Mouse (Mus musculus) heart, adult 18-20 months (tissue): ENCODE results near the gene Rrn3. TPM values are rescaled to one million over a fixed set of nuclear protein-coding genes. Genes with fewer than 3 reads are reported as not detected.
"Not testable (repeated sequence)": the region's sequence is repeated elsewhere in the genome, so short reads cannot be mapped to it uniquely, and the experiment has no call there.

Experiments
- DNase-seq, 2 experiments: peaks; one replicate each; pipeline ENCODE4 v3.0.0; 2021 to 2022; ENCODE audit warnings: mixed read lengths in 1 of 2
- total RNA-seq, 2 experiments: library from RNA; stranded (reverse); gene quantifications; 2 replicates each; pipeline ENCODE4 v1.2.3; 2021

The Rrn3 gene
- total RNA-seq, 2 experiments from 2014 or later = 40.7 to 40.9 TPM

DNA sequence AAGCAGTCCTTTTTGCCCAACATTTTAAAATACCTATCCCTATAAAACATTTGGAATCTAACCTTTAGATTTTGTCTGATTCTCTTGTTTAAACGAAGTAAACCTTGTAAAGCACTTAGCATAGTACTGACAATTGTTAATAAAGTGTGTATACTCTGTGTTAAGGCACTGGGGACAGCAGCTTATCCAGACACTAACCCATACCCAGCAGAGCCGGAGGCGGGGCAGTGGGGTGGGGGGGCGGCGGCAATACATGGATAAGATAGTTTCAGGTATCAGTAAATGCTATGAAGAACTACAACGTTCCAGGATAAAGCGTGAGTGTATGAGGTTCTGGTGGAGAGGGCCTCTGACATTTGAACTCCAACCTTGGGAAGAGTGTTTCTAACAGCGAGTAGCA is 708 bp downstream of the Rrn3 start:
- DNase-seq = no peak

DNA sequence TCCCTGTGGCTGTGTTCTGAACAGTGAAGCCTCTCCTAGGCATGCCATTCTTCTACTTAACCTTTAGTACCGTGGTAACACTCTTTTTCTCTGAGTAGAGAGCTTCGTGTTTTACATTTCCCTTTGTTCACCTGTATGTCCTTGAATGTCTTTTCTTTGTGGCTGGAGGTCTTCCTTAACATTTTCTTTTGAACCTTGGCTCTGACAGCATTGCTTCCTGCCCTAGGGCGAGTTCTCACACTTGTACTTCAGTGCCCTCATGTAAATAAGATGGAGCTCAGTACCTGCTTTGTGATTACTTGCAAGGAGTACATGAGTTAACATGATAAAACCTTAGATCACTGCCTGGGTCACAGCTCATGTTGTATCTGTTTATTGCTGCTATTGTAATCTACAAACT is 5.4 kb downstream of the Rrn3 start:
- DNase-seq = no peak

GRCm38 (mm10) chr16:13793441-13793840 is 12.9 kb downstream of the Rrn3 start:
- not testable (repeated sequence) for DNase-seq

- DNase-seq = no peak
Measured at GRCm38 (mm10) chr16:13796746-13797175, 16.3 kb downstream of the Rrn3 start.

- DNase-seq = no peak
Measured at GRCm38 (mm10) chr16:13801231-13801630, 20.7 kb downstream of the Rrn3 start.

DNA sequence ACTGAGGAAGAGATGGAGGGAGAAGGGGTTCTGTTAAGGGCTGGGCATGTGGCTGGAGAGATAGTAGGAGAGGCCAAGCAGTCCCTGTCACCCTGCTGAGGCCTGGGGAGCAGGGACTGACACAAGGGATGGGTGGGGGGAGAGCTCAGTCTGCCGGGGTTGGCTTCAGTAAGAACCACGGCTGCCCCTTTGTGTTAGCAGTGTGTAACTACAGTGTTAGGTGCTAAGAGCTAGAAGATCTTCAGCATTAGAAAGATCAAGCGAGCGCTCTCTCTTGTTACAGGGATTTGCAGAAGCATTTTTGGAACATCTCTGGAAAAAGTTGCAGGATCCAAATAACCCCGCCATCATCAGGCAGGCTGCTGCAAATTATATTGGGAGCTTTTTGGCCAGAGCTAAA is 24.2 kb downstream of the Rrn3 start:
- DNase-seq = no peak

DNA sequence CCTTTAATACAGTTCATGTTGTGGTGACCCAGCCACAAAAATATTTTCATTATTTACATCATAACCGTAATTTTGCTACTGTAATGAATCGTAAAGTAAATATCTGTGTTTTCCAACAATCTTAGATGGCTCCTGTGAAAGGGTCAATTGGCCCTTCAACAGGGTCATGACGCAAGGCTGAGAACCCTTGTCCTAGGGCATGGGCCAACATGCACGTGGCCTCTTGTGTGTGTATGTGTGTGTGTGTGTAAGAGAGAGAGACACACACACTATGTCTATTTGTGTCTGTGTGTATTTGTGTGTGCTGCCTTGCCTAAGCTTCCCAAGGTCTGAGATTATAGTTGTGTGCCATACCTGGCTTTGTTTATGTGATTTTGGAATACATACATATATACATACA is 27.1 kb downstream of the Rrn3 start:
- DNase-seq = no peak

DNA sequence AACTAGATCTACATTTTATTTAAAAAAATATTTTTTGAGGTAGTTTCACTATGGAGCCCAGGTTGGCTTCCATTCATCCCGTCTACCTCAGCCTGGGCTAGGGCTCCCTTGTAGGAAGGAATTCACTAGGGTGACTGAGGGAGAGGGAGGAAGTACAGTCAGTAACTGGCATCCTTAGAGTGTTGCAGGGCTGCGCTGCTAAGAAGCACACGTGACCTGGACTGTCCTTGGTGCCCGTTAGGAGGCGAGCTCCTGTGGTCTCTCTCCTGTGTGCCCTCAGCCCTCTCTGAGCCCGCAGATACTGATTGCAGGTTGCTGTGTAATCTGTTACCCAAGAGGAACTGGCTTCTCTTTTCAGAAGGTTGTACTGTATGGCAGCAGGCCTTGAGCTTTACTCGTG is 27.9 kb downstream of the Rrn3 start:
- DNase-seq = no peak

DNA sequence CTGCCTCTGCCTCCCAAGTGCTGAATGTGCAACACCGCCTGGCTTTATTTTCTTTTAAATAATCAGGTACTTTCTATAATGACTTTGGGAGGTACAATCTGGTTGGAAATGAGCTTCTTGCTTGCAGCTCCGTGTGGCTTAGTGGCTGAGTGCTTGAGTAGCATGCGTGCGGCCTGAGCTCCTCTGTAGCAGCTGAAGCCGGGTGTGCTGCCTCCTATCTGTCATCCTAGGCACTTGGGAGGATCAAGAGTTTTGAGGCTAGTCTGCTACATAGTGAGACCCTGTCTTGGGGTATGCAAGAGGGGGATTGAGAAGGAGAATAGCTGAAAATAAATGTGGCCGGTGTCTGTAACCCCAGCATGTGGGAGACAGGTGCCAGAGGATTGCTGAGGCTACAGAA is 31.6 kb downstream of the Rrn3 start:
- no peak for DNase-seq

DNA sequence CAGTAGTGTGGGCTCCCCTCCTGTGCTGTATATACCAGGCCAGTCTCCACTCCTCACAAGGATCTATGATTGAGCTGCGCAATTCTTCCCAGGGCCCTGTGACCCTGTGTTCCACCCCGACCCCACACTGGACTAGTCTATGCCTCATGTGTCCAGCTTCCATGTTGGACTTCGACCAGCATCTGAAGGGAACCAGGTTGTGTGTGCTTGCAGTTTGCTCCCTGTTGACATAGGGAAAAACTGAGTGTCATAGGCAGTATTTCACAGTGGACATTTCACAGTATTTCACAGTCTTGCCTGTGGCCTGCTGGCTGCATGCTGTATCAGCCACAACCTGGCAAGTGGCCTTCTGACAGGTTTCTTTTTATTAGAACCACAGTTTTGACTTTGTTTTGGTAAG is 32.7 kb downstream of the Rrn3 start:
- no peak for DNase-seq

DNA sequence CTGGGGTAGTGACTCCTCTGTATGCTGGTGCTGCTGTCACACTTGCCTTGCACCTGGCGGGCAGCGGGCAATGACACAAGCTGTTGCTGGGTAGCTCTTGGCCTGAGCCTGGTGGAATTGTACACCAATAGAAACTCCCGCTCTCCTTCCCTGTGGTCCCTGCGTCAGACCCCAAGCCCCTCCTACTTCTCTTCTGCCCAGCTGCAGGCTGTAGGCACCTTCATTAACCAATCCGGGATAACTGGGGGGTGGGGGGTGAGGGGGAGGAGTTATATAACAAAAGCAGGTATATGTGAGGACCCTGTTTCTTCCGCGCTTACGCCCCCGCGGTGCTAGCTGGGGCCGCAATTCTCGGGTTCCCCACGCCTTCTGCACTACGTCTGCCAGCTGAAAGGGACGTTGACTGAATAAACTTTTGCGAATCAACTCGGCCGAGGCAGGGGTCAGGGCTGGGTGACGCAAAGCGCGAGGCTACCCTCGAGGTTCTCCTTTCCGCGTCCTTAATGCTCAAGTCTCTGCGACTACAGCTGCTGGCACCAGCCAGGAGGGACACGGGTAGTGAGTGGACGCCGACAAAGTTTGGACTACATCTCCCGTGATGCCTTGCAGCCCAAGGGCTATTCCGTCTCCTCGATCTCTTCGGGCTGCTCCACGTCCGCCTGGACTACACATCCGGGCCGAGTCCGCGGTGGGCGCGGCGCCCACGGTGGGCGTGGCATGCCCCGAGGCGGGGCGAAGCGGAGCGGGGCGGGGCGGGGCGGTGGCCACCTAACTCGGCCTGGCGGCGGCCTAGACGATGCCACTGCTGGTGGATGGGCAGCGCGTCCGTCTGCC is 38.3 kb downstream of the Rrn3 start, which contains the start of gene Ntan1:
Gene Ntan1, plus strand, starts transcription at position 286 of the 834 bp plus-strand sequence.
- peak; percentile 97 to 98 for DNase-seq

DNA sequence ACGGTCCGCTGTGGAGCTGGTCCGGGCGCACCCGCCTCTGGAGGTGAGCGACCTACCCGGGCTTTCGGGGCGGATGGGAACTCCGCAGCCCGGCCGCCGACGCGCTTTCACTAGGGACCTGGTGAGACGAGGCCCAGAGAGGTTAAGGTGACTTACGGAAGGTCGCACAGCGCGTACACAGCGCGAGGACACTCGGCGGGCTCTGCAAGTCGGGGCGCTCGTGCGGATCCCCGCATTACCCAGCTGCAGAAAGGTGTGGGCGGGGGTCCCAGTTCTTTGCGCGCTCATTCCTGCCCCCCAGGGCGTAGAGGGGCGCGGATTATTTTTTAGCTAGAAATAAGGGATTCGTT is 38.9 kb downstream of the Rrn3 start:
- no peak for DNase-seq

DNA sequence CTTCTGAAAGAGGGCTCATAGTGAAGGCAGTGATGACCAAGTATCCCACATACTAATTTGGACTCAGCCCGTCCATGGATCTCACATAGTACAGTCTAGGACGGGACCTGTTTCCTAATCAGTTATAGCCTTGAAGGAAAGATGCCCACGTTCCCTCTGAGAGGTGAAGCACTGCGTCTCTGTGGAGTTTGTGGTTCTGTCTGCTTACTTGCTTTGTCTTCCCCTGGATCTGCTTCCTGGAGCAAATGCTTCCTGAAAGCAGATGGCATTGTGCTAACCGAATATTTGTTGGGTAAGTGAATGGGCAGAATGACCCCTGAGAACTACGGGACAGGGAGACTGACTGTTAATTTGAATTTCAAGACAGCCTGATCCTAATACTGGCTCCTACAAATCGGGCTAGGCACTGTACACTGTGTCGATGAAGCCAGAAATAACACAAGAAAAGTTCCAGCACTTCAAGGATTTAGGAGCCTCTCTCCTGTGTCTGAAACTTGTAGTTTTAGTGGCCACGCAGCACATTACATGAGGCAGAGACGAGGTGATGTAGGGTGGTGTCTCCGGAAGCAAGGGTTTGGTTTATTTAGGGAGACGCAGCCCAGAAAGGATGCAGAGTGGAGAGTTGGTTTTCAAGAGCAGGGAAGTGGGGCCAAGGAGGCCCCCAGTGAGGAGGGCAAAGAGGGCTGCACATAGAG is 39.4 kb downstream of the Rrn3 start:
- no peak for DNase-seq

DNA sequence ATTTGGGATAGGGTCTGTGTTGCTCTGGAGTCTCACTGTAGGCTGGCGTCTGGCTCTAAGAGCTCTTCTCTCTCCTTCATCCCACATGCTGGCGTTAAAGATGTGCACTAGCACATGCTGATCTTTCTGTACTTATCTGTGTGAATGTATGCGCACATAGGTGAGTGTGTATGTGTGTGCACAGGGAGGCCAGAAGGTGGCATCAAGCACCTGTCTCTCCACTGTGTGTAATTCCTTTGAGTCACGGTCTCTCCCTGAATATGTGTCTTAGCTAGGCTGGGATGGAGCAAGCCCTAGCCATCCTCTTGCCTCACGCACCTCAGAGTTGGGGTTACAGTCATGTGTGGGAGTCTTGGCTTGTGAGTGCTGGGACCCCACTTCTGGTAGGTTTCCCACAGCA is 40.3 kb downstream of the Rrn3 start:
- DNase-seq = no peak

DNA sequence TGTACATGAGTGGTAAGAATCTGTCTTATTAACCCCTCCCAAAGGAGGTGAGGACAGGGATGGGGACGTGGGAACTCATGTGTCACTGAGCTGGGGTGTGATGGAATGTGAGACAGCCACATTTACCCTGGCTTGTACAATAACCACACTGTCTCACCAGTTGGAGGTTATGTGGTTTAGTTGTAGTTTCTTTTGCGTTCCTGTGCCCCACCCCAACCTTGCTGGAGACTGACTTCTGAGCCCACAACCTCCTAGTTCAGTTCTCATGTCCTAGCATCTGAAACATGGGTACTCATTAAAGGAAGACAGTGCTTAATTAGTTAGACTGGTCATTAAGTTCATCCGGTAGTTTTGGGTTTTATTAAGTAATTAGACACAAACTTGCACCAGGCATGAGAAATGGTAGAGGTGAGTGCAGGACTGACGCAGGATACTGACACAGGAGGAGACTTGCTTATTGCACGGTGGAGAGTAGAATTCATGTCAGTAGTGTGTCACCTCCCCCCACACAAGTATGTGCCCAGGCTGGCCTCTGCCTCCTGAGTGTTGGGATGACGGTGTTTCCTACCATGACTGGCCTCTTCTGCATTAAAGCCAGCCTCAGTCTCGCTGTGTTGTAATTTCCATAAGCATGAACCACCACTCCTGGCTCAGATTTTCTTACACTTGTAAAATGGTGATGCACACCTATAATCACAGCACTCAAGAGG is 45.4 kb downstream of the Rrn3 start:
- no peak for DNase-seq

DNA sequence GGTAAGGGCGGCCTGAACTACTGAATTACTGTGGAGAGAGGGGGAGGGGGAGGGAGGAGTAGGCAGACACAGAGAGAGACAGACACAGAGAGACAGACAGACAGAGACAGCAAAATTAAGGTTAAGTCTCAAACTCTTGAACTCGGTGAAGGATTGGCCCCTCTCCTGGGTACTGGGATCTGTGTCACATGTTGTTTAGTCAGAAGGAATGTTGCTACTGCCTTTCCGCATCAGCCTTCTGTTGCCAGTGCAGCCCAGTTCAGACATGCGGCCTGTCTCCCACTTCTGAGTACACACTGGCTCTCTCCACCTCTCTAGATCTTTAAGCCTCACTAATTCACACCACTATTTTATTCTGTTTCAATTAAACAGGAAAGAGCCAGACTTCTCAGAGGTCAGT is 46.0 kb downstream of the Rrn3 start:
- DNase-seq = no peak

- no peak for DNase-seq
Measured at GRCm38 (mm10) chr16:13830444-13830843, 49.9 kb downstream of the Rrn3 start.

DNA sequence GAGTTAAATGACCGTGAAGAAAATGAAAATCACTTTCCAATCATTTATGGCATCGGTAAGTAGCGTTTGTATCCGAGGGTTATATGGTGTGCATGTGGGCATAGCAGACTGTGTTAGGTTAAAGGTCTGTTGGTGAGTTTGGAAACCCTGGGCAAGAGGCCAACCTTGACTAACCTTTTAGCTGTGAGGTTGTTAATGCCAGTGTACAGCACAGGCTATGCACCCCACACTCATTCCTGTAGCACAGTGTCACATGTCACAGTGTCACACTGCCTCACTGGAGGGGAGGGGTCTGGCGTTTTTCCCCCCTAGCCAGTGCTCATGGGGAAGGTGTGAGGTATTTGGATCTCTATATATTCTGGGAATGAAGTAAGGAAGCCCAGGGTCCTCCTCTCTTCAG is 51.1 kb downstream of the Rrn3 start:
- no peak for DNase-seq

DNA sequence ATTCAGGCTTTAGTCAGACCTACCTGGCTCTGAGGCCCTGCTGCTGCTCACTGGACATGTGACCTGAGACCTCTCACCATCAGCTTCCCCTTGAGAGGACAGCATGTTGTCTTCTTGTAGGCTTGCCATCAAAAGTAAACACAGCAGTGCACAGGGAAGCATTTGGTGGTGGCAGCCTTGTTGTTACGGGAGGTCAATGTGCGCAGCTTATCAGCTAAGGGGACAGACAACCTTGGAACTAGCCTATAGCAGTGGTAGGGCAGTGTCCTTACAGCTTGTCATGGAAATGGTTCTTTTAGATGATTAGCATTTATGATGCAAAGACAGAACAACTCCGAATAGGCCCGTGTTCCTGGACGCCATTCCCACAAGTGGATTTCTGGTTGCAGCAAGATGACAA is 53.9 kb downstream of the Rrn3 start:
- DNase-seq = no peak

GRCm38 (mm10) chr16:13840056-13840455 is 59.5 kb downstream of the Rrn3 start:
- DNase-seq = no peak

GRCm38 (mm10) chr16:13840956-13841355 is 60.4 kb downstream of the Rrn3 start:
- DNase-seq = no peak

DNA sequence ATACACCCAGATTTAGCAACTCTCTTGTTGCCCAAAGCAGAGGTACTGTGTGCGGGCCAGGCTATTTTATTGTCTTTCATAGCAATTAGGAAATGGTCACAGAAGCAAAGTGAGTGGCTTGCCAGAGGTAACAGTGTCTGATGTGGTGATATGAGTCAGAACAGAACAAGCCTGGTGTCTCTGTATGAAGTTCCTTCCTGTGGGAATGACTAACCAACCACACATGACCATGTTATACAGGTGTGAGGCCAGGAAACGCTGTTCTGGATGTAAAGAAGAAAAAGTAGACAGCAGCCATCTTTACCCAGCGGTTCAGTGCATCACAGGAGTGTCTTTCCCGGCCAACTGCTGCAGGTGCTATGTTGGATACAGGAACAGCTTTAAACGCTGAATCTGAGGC is 64.5 kb downstream of the Rrn3 start:
- no peak for DNase-seq

- DNase-seq = no peak
Measured at GRCm38 (mm10) chr16:13846675-13847074, 66.2 kb downstream of the Rrn3 start.
